Mouse (Mus musculus) small intestine, adult 2 months (tissue): ENCODE results near the gene Dtl.

Experiments
- CTCF ChIP-seq: fragments of 200-500 bp; IDR thresholded peaks from 2 replicates; pipeline ENCODE4 v1.5.1; 2012; ENCODE audit warnings: low read depth, mild to moderate bottlenecking, control low read depth, inconsistent platforms, low read length, moderate library complexity, mixed read lengths; ENCODE audit not compliant: insufficient replicate concordance, insufficient read length; ENCODE audit errors: extremely low read depth
- POLR2A ChIP-seq: fragments of 200-500 bp; IDR thresholded peaks from 2 replicates; pipeline ENCODE4 v1.6.1; 2012; ENCODE audit warnings: low read depth, mild to moderate bottlenecking, control low read depth, inconsistent platforms, low read length, moderate library complexity

DNA sequence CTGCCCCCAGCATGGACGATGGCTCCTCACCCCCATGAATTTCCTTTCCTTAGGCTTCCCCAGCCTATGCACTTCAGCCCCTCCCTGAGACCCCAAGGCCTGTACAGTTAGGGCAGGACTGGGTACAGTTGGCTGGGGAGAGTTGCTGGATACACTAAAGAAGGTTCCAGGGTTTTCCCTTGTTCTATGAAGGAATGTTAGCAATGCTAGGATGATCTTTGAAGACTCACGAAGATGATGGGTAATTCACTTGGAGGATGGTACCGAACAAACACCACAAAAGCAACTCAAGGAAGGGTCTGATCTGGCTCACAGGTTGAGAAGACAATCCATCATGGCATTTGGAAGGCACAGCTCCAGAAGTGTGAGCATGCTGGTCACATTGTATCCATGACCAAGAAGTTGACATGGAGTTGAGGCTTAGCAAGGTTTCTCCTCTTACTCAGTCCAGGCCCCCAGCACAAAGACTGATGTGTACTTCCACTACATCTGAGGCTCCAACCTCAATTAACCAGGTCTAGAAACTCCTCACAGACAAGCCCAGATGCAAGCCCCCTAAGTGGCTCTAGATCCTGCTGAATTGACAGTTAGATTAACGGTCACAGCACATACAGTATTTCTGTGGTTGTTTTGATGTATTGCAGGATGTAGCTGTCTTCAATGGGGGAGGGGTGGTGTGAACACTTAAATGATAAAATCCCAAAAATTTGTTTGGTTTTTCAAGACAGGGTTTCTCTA lies 55.8 kb downstream of the Dtl start:
- TF ChIP-seq POLR2A (no peak), CTCF (no peak)
